Mouse (Mus musculus) cerebellum, adult (tissue): ENCODE results near the gene Gm15217.

ENCODE experiments used
- ATAC-seq: cut with Nextera tagmentation; 2 replicates; pipeline ENCODE4 v1.9.2; 2017; ENCODE audit warnings: mild to moderate bottlenecking, moderate library complexity, mixed read lengths; ENCODE audit not compliant: insufficient number of reproducible peaks, low FRiP score, low TSS enrichment

Gm15217 gene

DNA sequence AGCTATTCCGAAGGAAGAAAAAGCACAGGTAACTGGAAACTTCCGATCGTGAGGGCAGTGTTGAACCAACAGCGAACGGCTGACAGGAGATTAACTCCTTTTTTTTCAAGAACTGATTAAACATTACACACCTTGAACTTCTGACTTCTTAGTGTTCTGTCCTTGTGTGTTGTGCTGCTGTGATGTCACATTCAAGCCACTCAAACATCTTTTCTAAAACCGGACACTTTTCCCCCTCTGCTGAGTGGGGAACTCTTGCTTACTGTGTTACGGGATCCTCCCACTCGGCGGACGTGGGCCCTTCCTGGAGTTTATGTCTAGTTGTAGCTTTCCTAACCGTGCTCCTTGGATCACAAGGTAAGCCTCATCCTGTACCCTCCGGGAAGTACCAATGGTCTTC, at the start of gene Gm15217:
Gene Gm15217 (plus strand): TSS at position 130 of the 400 bp plus-strand sequence.
- ATAC-seq, result no peak

DNA sequence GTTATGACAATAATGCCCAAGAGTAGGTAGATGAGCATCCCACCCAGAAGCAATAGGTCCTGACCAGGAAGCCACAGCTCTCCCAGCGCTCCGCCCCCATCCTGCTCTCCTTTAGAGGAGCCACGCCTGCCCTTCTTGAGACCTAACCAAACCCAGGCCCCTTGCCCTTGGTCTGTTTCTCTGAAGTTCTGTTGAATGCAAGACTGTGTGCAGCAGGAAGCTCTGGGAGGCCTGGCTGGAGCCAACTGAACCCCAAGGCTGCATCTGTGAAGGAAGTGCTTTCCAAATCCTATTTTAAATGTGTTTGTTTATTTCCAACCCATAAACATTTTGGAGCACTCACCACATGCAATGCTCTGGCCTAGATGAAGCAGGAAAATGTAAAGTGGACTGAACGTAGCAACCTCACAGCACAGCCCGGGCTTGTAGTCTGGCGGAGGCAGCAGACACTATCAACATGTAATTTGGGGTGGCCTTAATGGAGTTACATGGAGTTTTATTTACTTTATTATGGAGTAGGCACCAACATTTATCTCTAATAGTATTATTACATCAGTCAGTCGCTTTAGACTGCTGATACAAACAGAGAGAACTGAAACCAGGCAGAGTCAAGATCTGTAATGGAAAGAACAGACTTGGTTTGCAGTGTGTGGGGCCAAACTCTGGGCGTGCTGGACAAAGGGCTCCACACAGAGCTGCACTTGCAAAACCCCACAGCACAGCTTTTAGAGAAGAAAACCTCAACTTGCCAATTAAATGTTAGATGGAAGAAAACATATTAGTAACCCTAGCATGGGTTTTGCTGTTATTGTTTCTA, 45.6 kb upstream of the Gm15217 start:
- no peak for ATAC-seq

DNA sequence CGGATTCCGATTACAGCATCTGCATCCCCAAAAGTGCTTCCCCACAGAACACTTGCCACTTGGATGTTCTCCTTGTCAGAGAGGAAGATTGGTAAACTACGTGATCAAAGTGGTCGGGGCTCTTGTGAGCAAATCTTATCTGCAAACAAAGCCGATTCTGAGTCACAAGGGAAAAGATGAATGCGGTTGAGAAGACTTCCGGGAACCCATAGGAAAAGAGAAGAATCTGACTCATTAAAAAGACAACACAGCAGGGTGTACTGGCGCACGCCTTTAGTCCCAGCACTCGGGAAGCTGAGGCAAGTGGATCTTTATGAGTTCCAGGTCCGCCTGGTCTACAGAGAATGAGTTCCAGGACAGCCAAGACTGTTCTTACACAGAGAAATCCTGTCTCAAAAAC, 40.4 kb upstream of the Gm15217 start:
- no peak for ATAC-seq

DNA sequence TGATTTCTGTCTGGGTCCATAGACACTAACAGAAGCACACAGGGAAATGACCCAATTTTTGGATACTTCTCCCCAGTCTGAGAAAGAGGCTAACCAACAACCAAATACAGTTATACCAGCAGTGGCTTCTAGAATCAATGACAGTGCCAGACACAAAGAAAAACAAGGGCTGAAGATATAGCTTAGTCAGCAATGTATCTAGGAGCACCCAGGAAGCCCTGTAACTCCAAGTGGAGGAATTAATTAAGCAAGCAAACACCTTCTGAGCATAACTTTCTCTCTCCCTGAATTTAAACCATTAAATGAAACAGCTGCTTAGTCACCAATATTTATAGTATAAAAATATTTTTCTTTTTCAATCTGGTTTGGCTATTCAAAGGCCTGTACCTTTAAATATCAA, 34.5 kb upstream of the Gm15217 start:
- ATAC-seq, result no peak

DNA sequence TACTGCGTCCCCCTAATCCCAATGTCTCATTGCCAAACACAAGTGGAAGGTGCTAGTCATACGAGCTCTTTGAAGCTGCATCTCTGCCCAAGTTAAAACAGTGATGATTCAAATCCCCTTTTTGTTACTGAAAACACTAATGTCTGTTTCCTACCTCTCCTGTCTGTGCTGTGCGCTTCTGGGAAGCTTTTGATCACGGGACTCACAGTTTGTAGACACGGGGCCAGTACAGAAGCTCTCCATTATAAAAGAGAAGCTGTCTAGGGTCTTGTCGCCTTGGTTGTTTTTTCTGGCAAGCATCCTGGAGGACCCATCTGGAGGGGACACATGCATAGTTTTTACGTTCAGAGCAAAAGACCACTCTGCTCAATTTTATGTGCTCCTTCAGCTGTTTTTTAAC, 21.9 kb upstream of the Gm15217 start:
- no peak for ATAC-seq

DNA sequence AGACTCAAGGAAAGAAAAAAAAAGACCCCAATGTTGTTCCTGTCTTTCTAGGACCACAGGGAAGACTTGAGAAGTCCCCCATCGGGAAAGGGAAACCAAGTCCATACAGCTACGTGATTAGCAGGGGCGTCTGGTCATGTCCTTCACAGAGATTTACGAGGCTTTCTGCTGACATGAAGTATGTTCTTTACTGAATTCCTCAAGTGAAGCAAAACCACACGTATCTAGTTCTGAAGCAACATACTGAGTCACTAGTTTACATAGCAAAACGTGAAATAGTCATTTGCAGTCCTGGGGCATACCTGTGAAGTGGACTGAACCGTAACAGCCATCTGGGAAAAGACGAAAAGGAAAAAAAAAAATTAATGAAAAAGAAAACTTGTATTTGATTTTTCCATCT, 21.5 kb upstream of the Gm15217 start:
- ATAC-seq, result no peak

DNA sequence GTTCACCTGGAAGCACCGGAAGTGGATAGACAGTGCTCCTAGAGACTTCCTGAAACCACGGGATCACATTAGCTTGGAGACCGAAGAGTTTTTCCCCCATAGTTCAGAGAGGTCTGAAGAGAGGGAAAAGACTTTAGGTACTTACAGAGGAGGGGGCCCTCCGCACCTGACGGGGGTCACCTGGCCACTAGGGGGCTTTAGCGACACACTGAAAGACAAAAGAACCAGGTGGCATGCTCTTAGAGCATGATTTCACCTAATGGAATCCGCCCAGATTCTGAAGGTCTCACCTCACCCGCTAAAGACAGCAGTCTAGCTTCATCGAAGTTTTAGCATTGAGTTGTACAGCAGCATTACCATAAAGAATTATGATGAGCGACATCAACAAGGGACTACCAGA, 16.0 kb upstream of the Gm15217 start:
- no peak for ATAC-seq

DNA sequence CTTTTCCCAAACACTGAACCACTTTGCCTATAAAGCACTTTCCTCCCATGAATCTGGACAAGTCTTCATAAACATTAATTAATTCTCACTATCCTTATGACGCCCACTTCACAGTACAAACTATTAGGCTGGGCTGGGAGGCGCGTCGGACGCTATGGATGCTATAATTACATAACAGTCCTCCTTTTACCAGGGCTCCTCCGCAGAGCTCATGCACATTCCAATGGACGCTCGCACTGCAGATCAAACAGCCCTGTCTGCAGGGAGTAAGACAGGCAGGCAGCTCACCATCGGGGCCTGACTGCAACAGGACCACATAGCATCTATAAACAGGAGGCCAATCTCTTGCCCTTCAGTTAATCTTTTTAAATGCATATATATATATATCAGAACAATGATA, 6.8 kb upstream of the Gm15217 start:
- no peak for ATAC-seq

DNA sequence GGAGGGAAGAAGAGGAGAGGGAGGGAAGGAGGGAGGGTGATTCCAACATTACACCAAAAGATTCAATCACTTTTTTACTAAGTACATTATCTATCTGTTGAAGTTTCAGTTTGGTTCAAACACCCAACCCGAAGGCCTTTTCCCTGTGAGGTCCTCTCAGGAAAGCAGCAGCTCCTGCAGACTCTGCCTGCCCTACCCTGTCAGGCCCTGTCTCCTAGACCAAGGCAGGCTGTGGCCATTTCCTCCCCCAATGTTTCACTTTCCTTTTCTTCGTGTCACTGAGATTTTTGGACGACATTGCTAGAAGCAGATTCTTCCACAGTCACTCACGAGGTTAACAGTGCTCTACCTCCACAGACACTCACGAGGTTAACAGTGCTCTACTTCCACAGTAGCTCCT, 3.4 kb upstream of the Gm15217 start:
- no peak for ATAC-seq

DNA sequence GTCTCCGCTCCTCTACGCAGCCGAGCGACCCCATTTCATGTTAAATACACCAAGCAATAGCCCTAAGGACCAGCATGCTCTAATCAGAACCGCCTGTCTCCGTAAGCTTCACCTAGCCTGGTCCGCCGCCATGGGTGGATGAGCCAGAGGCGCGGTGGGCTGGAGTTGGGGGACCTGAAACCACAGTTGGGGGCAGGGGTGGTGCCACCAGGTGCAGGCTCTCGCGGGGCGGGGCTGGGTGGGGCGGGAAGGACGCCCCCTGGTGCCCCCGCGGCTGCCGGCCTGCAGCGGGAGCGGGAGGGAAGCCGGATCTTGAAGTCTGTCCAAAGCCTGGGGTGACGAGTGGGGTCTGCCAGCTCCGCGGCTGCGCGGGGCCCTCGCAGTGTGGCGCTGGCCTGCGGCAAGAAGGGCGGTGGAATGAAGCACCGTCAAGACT, 1.1 kb downstream of the Gm15217 start:
- no peak for ATAC-seq

DNA sequence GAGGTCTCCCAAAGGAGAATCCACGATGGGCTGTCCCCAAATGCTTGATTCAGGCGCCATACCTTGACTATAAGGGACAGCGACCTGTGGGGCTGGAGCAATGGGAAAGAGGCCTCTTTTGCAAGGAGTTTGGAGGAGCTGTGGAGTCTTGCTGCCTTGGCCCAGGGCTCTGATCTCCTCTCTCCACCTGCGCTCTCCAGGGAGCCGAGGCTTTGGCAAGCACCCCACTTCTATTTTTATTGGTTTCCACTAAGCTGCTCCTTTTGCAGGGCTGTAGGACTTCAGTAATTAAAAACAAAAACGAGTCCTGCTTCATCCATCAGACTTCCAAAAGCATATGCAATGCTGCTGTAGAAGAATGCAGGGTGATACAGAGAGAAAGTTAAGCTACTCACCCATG, 2.2 kb downstream of the Gm15217 start:
- peak; percentile 21; the same call in 1 of the 2 replicates for ATAC-seq

DNA sequence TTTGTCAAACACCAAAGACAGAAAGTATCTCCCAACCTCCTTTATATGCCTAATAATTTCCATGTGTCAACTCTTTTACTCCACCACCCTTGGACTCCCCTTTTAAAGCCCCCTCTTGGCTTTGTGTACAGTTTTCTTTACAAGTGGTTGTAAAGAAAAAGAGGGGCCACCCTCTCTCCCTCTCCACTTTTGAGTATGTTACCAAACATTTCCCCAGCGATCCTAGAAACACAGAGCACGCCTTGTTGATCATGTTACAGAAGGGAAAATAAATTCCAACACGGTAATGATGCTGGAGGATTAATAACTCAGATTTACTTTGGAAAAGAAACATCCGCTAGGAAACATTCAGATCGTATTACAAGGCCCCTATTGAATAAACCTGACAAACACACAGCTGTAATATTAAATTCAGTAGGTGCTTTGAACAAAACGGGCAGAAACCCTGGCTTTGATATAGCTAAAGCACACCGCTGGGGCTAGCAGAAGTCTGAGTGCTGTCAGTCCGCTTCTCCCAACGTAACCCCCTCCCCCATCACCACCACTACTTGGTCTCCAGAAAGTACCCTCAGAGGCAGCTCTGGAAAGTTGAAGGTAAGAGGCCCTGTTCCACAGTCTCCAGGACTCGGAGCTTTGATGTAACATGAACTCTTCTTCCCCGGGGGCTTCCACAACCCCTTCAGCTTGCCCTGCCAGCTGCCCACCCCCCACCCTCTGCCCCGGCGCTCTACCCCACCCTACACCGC, 5.9 kb downstream of the Gm15217 start:
- no peak for ATAC-seq

DNA sequence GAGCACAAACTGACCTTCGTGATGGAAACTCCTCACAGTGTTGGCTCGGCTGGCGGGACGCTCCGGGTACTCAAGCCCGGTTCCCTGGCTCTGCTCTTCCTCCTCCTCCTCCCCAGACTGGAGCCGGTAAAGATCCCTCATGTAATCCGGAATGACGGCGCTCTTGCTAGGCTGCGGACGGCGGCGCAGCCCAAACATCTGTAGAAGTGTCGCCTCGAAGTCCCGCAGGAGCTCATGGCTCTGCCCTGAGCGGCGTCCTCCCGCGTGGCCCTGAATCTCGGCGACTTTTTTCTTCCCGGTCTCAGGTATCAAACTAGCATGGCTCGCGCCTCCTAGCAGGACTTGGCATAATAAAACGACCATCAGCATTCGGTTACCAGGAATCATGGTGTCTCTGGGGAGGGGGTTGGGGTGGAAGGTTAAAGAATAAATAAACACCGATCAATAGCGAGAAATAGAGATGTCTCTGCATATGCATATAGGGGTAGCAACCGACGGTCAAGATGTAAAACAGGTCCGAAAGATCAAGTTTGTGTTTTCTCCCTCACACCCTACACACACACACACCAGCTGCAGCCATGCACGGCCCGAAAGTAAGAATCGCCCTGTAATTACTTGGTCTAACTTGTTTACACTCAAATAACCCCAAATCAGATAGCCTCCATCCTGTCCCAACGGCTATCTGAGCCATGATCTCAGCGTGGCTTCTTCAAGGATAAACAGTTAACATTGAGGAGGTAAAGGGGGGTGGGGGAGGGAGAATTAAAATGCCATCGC, 6.7 kb downstream of the Gm15217 start:
- no peak for ATAC-seq

DNA sequence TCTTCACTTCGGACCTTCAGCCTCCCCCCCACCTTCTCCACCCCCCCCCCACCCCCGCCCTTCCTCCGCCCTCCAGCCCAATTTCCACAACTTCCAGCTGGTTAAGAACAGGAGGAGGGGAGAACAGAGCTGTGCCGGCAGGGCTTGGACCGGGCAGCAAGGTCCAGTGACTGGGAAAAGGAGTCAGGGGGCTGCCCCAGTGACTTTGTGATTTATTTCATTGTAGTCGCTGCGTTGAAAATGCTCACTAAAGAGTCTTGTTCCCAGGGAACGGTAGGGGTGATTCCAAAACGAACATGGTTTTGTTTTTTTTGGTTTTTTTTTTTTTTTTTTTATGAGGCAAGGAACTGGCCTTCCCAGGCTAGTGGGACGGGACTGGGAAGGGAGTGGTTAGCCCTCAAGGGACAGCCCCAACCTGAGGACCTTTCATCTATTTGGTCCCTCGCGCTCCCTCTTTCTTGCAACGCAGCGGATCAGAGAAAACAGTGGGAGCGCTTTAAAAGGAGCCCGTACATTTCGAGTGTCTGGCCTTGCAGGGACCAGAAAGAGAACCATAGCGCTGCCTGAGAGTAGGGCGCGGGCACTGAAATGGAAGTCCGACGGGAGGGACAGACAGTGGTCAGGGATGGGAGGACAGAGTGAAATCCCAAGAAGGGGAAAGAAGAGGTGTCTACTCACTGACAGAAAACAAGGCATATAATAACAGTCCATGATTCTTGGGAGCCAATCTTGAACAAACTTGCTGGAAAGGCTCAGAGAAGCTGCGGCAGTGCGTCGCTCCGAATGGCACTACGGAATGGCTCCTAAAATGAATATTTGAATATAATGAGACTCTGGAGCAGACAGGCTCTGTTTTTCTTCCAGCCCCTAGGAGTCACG, 7.5 kb downstream of the Gm15217 start:
- ATAC-seq, result no peak

DNA sequence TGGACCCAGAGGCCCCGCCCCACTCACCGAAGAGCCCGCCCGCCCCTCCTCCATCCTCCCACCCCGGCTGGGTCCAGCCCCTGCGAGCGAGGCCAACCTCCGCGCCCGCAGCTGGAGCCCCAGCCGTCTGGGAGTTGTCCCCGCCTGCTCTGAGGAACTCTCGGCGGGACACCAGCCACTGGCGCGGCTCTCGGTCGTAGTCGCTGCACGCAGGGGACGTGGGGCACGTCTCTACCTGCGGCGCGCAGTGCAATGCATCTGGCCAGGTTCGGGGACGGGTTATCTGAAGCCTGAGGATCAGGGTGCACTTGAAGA, 8.1 kb downstream of the Gm15217 start:
- no peak for ATAC-seq

DNA sequence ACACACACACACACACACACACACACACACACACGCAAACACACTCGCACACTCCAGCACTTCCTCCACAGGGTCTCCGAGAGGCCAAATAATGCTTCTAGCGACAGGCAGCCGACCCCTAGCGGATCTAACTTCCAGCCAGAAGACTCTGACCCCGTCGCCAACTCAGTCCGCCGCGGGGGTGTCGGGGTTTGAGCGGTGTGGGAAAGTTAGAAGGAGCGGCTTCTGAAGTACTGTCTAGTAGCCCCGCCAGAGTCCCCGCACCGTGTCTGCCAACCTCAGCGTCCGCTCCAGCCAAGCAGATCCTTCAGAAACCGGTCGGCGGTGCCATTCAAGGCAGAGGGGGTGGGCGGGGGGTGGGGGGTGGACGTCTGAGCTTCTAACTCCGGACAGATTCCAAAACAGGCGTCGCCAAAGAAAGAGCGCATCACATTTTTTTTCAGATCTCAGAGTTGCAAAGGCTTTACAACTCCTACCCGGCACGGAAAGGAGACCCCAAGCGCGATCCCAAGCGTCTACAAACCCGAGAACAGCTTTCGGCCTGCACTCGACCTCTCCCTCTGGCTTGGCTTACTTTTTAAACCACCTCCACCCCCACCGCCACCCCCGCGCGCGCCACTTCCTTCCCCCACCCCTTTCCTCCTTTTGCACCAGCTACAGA, 8.7 kb downstream of the Gm15217 start:
- no peak for ATAC-seq

DNA sequence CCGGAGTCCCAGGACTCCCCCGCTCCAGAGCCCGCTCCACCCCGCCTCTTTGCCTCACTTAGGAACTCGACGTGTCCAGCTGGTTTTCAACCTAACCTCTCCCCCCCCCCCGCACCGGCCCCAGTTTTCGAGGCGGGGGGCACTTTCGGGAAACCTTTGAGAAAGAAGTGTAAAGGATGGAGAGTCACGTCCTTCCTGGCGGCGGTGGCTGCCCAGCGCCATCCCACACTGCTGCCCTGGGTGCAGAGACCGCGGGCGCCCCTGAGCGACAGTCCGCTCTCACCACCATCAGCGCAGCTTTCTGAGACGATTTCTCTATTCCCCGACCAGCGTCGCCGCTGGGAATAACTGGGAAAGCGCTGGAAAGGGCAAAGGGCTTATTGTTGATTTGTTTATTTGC, 9.4 kb downstream of the Gm15217 start:
- no peak for ATAC-seq

DNA sequence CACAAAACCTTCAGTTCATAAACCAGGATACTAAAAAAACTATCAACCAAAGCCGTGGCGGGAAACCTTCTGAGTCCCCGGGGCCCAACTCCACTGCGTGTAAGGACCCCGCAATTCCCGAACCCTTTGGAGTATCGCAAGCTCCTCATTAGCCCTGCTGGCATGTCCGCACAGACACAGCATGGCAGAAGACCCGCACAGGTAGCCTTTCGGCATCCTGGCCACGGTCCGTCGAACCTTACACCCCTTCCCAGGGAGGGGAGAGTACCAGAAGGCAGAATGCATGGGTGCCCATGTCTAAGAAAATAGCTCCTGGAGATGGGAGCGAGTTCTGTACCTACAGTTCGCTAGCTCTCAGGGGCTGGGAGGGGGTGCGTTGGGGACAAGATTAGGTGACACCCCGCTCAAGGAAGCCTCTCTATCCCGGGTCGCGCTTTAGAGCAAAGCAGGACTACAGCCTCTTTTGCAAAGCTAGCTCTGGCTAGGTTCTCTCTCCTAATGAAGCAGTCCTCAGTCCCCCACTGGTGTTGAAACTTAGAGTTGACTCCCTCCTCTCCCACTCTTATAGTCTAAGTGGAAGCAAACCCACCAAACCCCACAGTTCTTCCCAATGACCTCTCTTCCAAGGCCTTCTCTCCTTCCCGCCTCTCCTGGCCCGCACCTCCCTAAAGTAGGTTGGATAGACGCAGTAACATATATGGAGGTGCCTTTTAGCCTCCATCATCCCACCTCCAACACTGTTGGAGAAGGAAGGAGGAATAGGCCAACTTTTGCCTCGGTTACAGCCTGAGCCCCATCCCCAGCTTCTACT, 10.4 kb downstream of the Gm15217 start:
- ATAC-seq, result no peak

DNA sequence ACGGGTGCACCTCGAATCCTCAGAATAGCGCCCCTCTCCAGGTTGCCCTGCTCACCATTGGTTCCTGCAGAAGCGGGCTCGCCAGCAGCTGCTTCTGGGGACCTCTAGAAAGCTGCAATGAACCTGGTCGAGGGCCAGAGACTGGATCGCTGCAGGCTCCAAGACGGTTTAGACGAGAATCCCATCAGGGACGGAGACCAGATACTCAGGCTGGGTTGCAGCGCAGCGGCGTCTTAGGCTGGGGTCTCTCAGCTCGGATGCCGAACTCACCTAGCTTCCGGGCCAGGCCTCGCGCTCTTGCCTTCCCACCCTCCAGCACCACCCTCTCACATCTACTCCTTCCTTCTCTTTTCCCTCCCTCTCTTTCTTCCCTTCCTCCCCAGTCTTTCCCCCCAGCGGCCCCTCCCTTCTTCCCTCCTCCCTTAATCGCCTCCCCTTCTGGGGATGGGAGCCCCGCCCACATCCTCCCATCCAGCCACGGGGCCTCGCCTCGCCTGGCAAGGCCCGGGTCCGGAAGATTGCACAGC, 11.1 kb downstream of the Gm15217 start, which contains the start of gene Bmp4:
Gene Bmp4 (minus strand): TSS at position 421 of the 527 bp plus-strand sequence.
- no peak for ATAC-seq
